Mouse (Mus musculus) lung, postnatal 10 days (tissue): ENCODE measurements around the gene Vmn1r61.

ENCODE experiments used
- DNase-seq: peaks from one replicate; pipeline ENCODE4 v3.0.0; 2021

Gene Vmn1r61

GRCm38 (mm10) chr7:5613195-5613594 is at the start of gene Vmn1r61:
Gene Vmn1r61 (minus strand): TSS chr7:5613295.
- DNase-seq = no peak
